Mouse (Mus musculus) CH12.LX (cell line): Measurements from ENCODE around the gene Pcx. TPM values are rescaled to one million over a fixed set of nuclear protein-coding genes. Genes with fewer than 3 reads are reported as not detected.

Source experiments
- DNase-seq: peaks from one replicate; pipeline ENCODE4 v3.0.0-alpha.2; 2013; ENCODE audit errors: extremely low read depth
- H3K27ac ChIP-seq: 2 replicates; pipeline ENCODE4 v1.5.1; 2012; ENCODE audit warnings: low read depth, mild to moderate bottlenecking, control low read depth, moderate library complexity; ENCODE audit not compliant: insufficient read depth
- H3K27me3 ChIP-seq: replicated peaks from 2 replicates; pipeline ENCODE3; 2012; ENCODE audit warnings: inconsistent platforms
- H3K36me3 ChIP-seq, 2 experiments: replicated peaks in 1 of 2; 2 replicates each; pipeline versions ENCODE3 to v1.6.1; 2012; ENCODE audit warnings: inconsistent platforms in 1 of 2, low read length in 1 of 2, mild to moderate bottlenecking in 1 of 2, mixed read lengths in 1 of 2, moderate library complexity in 1 of 2; ENCODE audit not compliant: control insufficient read depth in 1 of 2, insufficient read depth in 1 of 2
- H3K4me1 ChIP-seq, 2 experiments: 2 replicates each; pipeline ENCODE4 v1.6.1; 2012; ENCODE audit warnings: inconsistent platforms in 1 of 2, moderate library complexity in 1 of 2; ENCODE audit not compliant: insufficient read depth in 2 of 2, control insufficient read depth in 1 of 2
- H3K4me2 ChIP-seq: 2 replicates; pipeline ENCODE4 v1.6.1; 2012; ENCODE audit warnings: low read depth, mild to moderate bottlenecking, control low read depth; ENCODE audit not compliant: poor library complexity, insufficient read depth, severe bottlenecking
- H3K4me3 ChIP-seq, 3 experiments: fragments of 150-350 bp in 1 of 3; sonication (generic) in 1 of 3; replicated peaks in 1 of 3; 2 replicates each; pipeline versions ENCODE3 to v1.5.1; 2011 to 2012; ENCODE audit warnings: low read depth in 2 of 3, low read length in 2 of 3, mild to moderate bottlenecking in 2 of 3, moderate library complexity in 2 of 3, control low read depth in 1 of 3, improper control_type of control experiment in 1 of 3, inconsistent platforms in 1 of 3, mixed read lengths in 1 of 3; ENCODE audit not compliant: poor library complexity in 1 of 3
- H3K79me2 ChIP-seq: replicated peaks from 2 replicates; pipeline ENCODE4 v1.6.1; 2012; ENCODE audit warnings: mild to moderate bottlenecking, moderate library complexity; ENCODE audit not compliant: control insufficient read depth, poor library complexity, insufficient read depth, severe bottlenecking; ENCODE audit errors: extremely low read depth
- H3K9ac ChIP-seq: 2 replicates; pipeline ENCODE4 v1.6.1; 2012; ENCODE audit warnings: low read depth, mild to moderate bottlenecking, control low read depth, moderate library complexity; ENCODE audit not compliant: insufficient read depth
- H3K9me3 ChIP-seq: replicated peaks from 2 replicates; pipeline ENCODE3; 2012; ENCODE audit warnings: low read length, inconsistent platforms, mixed read lengths
- CHD2 ChIP-seq: IDR thresholded peaks from 2 replicates; pipeline ENCODE4 v1.6.1; 2011; ENCODE audit warnings: low read length, improper control_type of control experiment
- CTCF ChIP-seq, 2 experiments: IDR thresholded peaks in 1 of 2; conservative IDR thresholded peaks in 1 of 2; 2 replicates each; pipeline ENCODE4 v1.5.1; 2011 to 2012; ENCODE audit warnings: low read depth in 2 of 2, low read length in 2 of 2, improper control_type of control experiment in 1 of 2, inconsistent platforms in 1 of 2, mild to moderate bottlenecking in 1 of 2, moderate library complexity in 1 of 2
- ELF1 ChIP-seq: IDR thresholded peaks from 2 replicates; pipeline ENCODE4 v1.6.1; 2014; ENCODE audit warnings: low read depth, mild to moderate bottlenecking, inconsistent platforms, low read length, improper control_type of control experiment
- EP300 ChIP-seq: IDR thresholded peaks from 2 replicates; pipeline ENCODE4 v1.6.1; 2011; ENCODE audit warnings: low read length, improper control_type of control experiment
- ETS1 ChIP-seq: conservative IDR thresholded peaks from 2 replicates; pipeline ENCODE4 v1.6.1; 2012; ENCODE audit warnings: low read depth, mild to moderate bottlenecking, inconsistent platforms, low read length, improper control_type of control experiment, moderate library complexity
- HCFC1 ChIP-seq: IDR thresholded peaks from 2 replicates; pipeline ENCODE4 v1.6.1; 2012; ENCODE audit warnings: low read depth, mild to moderate bottlenecking, inconsistent platforms, low read length, improper control_type of control experiment
- JUN ChIP-seq: IDR thresholded peaks from 2 replicates; pipeline ENCODE4 v1.6.1; 2011; ENCODE audit warnings: low read depth, mild to moderate bottlenecking, low read length, improper control_type of control experiment, moderate library complexity; ENCODE audit not compliant: insufficient read depth
- MAX ChIP-seq: IDR thresholded peaks from 2 replicates; pipeline ENCODE4 v1.6.1; 2011; ENCODE audit warnings: low read length, improper control_type of control experiment
- MAZ ChIP-seq: IDR thresholded peaks from 2 replicates; pipeline ENCODE4 v1.6.1; 2012; ENCODE audit warnings: low read depth, mild to moderate bottlenecking, inconsistent platforms, low read length, improper control_type of control experiment, moderate library complexity
- MEF2A ChIP-seq: IDR thresholded peaks from 2 replicates; pipeline ENCODE4 v1.6.1; 2014; ENCODE audit warnings: low read depth, mild to moderate bottlenecking, inconsistent platforms, low read length, improper control_type of control experiment, borderline replicate concordance
- NRF1 ChIP-seq: IDR thresholded peaks from 2 replicates; pipeline ENCODE4 v1.6.1; 2014; ENCODE audit warnings: low read depth, mild to moderate bottlenecking, inconsistent platforms, low read length, improper control_type of control experiment, moderate library complexity
- PAX5 ChIP-seq: IDR thresholded peaks from 2 replicates; pipeline ENCODE4 v1.6.1; 2012; ENCODE audit warnings: low read length, inconsistent platforms, mixed read lengths
- POLR2A ChIP-seq: IDR thresholded peaks from 2 replicates; pipeline ENCODE4 v1.6.1; 2011; ENCODE audit warnings: low read depth, mild to moderate bottlenecking, improper control_type of control experiment, low read length
- RAD21 ChIP-seq: IDR thresholded peaks from 2 replicates; pipeline ENCODE4 v1.6.1; 2011; ENCODE audit warnings: low read depth, mild to moderate bottlenecking, low read length, improper control_type of control experiment, moderate library complexity
- SIN3A ChIP-seq: IDR thresholded peaks from 2 replicates; pipeline ENCODE4 v1.6.1; 2012; ENCODE audit warnings: low read length, improper control_type of control experiment, inconsistent platforms
- SMC3 ChIP-seq: IDR thresholded peaks from 2 replicates; pipeline ENCODE4 v1.6.1; 2011; ENCODE audit warnings: low read depth, low read length, improper control_type of control experiment
- UBTF ChIP-seq: IDR thresholded peaks from 2 replicates; pipeline ENCODE4 v1.6.1; 2012; ENCODE audit warnings: low read depth, mild to moderate bottlenecking, inconsistent platforms, low read length, improper control_type of control experiment, moderate library complexity
- USF1 ChIP-seq: IDR thresholded peaks from 2 replicates; pipeline ENCODE4 v1.6.1; 2014; ENCODE audit warnings: low read depth, mild to moderate bottlenecking, inconsistent platforms, low read length, improper control_type of control experiment
- USF2 ChIP-seq: conservative IDR thresholded peaks from 2 replicates; pipeline ENCODE4 v1.6.1; 2011; ENCODE audit warnings: low read depth, low read length, improper control_type of control experiment
- ZC3H11A ChIP-seq: IDR thresholded peaks from 2 replicates; pipeline ENCODE4 v1.6.1; 2012; ENCODE audit warnings: low read depth, mild to moderate bottlenecking, inconsistent platforms, low read length, improper control_type of control experiment
- ZNF384 ChIP-seq: IDR thresholded peaks from 2 replicates; pipeline ENCODE4 v1.6.1; 2012; ENCODE audit warnings: low read depth, low read length, improper control_type of control experiment, inconsistent platforms
- dilution Hi-C: fragments of 300-500 bp; cut with MboI; formaldehyde crosslinking; loops from 2 replicates; pipeline ENCODE4 v1.14.3; 2020; ENCODE audit warnings: low sequenced_read_pairs; ENCODE audit not compliant: extremely low pct_unique_long_range_greater_than_20kb, extremely low pct_ligation_motif_present
- in situ Hi-C: fragments of 300-500 bp; cut with MboI; formaldehyde crosslinking; loops from 3 replicates; pipeline ENCODE4 v1.14.3; 2019; ENCODE audit warnings: low sequenced_read_pairs, low pct_ligation_motif_present, low pct_unique_long_range_greater_than_20kb, mixed read lengths
- polyA plus RNA-seq: library from polyadenylated mRNA; unstranded; fragments of >175 nt; gene quantifications from 2 replicates; pipeline ENCODE4 v1.2.1, GENCODE M21; 2012; ENCODE audit warnings: low read depth; ENCODE audit not compliant: insufficient read length
- total RNA-seq, 2 experiments: library from RNA; depleted of rRNA; stranded (reverse); fragments of 300-350 nt in 1 of 2; fragments of >200 nt in 1 of 2; gene quantifications; 2 replicates each; pipeline ENCODE4 v1.2.3; 2012 to 2014

Pcx gene
- total and polyA plus RNA-seq, 3 experiments, result 7.7 to 14.2 (median 10.7) TPM

DNA sequence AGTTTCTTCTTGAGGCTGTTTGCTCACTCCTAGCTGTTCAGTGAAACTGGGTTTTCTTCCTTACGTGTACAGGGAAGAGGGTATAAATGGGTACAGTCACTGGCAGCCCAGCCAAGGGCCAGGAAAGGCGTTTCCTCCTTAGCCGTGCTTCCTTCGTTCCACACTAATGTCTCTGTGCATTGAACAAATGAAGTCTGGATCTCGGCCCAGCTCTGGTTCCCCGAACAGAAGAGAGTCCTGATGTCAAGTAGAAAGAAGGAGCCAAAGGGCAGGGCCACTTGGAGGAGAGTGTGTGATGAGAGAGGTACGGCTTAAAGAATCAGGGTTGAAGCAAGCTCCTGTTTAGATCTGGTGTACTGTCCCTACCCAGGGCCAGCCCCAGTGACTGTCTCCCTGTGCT is 44.8 kb downstream of the Pcx start:
- H3K4me3 ChIP-seq, result no peak overlapping the region
- TF ChIP-seq MAZ (no peak), ELF1 (no peak), ZC3H11A (no peak), USF2 (no peak), HCFC1 (no peak), ETS1 (no peak), USF1 (no peak), CHD2 (no peak), EP300 (no peak), UBTF (no peak), CTCF (conservative IDR thresholded peaks at IDR 0.05 in 1 of 2, IDR thresholded peaks at IDR 0.05 in 1 of 2; ENCODE audit: low read depth in 2 of 2, low read length in 2 of 2) (no peak), POLR2A (no peak), ZNF384 (no peak), JUN (no peak), PAX5 (no peak), MEF2A (no peak), NRF1 (no peak), MAX (no peak)
- peaks cover 0 to 10% of the 10 kb centered on the region in 2 experiments; a peak in 2 of 4 replicates for H3K4me1 ChIP-seq
- no peaks in the 10 kb centered on the region for H3K79me2 ChIP-seq
- H3K9me3 ChIP-seq, result no peaks in the 10 kb centered on the region
- no peak overlapping the region for H3K9ac ChIP-seq
- no peak overlapping the region for H3K27ac ChIP-seq
- no peak for DNase-seq
- H3K36me3 ChIP-seq, result no peaks in the 10 kb centered on the region
- H3K4me2 ChIP-seq, result no peak overlapping the region
- H3K27me3 ChIP-seq, result no peaks in the 10 kb centered on the region
- in situ Hi-C loops, result no loop called here
- dilution Hi-C loops, result no loop called here

DNA sequence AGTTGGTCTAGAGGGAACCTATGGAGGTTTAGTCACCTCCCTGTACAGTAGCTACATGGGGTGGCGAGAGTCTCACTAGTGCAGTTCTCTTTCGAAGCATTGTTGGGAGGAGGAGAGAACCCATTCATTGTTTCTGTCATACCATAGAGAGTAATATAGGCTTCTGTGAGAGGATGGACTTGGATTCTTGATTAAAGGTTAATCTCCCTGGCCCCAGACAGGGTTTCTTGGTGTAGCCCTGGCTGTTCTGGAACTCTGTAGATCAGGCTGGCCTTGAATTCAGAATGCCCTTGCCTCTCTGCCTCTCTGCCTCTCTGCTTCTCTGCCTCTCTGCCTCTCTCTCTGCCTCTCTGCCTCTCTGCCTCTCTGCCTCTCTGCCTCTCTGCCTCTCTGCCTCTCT is 46.5 kb downstream of the Pcx start:
- H3K4me2 ChIP-seq, result no peak overlapping the region
- no peaks in the 10 kb centered on the region for H3K79me2 ChIP-seq
- in situ Hi-C loops (no loop called here), dilution Hi-C loops (no loop called here)
- no peaks in the 10 kb centered on the region for H3K9me3 ChIP-seq
- H3K36me3 ChIP-seq, result no peaks in the 10 kb centered on the region
- no peak overlapping the region for H3K9ac ChIP-seq
- DNase-seq, result no peak
- peaks cover 0 to 10% of the 10 kb centered on the region in 2 experiments; a peak in 2 of 4 replicates for H3K4me1 ChIP-seq
- no peaks in the 10 kb centered on the region for H3K27me3 ChIP-seq
- H3K27ac ChIP-seq, result no peak overlapping the region
- H3K4me3 ChIP-seq, result no peak overlapping the region
- TF ChIP-seq JUN (no peak), PAX5 (no peak), SMC3 (no peak), SIN3A (no peak), RAD21 (no peak)
